Mouse (Mus musculus): Measurements from ENCODE around the gene Hmgcr.
"Not testable (repeated sequence)": the region's sequence is repeated elsewhere in the genome, so short reads cannot be mapped to it uniquely, and the experiment has no call there.

Hmgcr gene

GRCm38 (mm10) chr13:96670019-96670405, 724 bp downstream of the Hmgcr start:
- no peak for DNase-seq (ENCODE audit: low spot score)

GRCm38 (mm10) chr13:96664419-96664974, 6.2 kb downstream of the Hmgcr start:
- no peak for DNase-seq (ENCODE audit: low spot score)

GRCm38 (mm10) chr13:96663120-96663519, 7.6 kb downstream of the Hmgcr start:
- not testable (repeated sequence) for DNase-seq (ENCODE audit: low spot score)

GRCm38 (mm10) chr13:96660095-96660860, 10.5 kb downstream of the Hmgcr start:
- no peak for DNase-seq (ENCODE audit: low spot score)

- DNase-seq (ENCODE audit: low spot score), result no peak
These were observed 11.8 kb downstream of the Hmgcr start for GRCm38 (mm10) chr13:96658936-96659335.

GRCm38 (mm10) chr13:96656673-96657072, 14.1 kb downstream of the Hmgcr start:
- no peak for DNase-seq (ENCODE audit: low spot score)

GRCm38 (mm10) chr13:96653041-96653440, 17.7 kb downstream of the Hmgcr start:
- no peak for DNase-seq (ENCODE audit: low spot score)

- DNase-seq (ENCODE audit: low spot score), result no peak
These were observed 24.9 kb downstream of the Hmgcr start for GRCm38 (mm10) chr13:96645822-96646221.

- DNase-seq (ENCODE audit: low spot score), result no peak
These were observed 26.6 kb downstream of the Hmgcr start for GRCm38 (mm10) chr13:96644168-96644567.

- no peak for DNase-seq (ENCODE audit: low spot score)
These were observed 40.3 kb downstream of the Hmgcr start for GRCm38 (mm10) chr13:96630396-96630795.

- no peak for DNase-seq (ENCODE audit: low spot score)
These were observed 49.8 kb downstream of the Hmgcr start for GRCm38 (mm10) chr13:96620891-96621290.

- no peak for DNase-seq (ENCODE audit: low spot score)
These were observed 56.1 kb downstream of the Hmgcr start for GRCm38 (mm10) chr13:96614615-96615014.

- no peak for DNase-seq (ENCODE audit: low spot score)
These were observed 66.5 kb downstream of the Hmgcr start for GRCm38 (mm10) chr13:96604242-96604641.

GRCm38 (mm10) chr13:96599182-96599581, 71.6 kb downstream of the Hmgcr start:
- no peak for DNase-seq (ENCODE audit: low spot score)

All from testis, postnatal 14 days (tissue).